Mouse (Mus musculus): Measurements from ENCODE around the gene Scarf1. TPM values are rescaled to one million over a fixed set of nuclear protein-coding genes. Genes with fewer than 3 reads are reported as not detected.

Gene Scarf1
- polyA plus RNA-seq, 2 experiments = 6.0 to 8.5 TPM

- ATAC-seq (ENCODE audit: low FRiP score, low read depth) (no peak), DNase-seq (ENCODE audit: low spot score) (no peak)
- Histone ChIP-seq H3K9ac (ENCODE audit: low read depth, low read length, severe bottlenecking) (no peak overlapping the region), H3K9me3 (ENCODE audit: control insufficient read depth, low read length) (no peaks in the 10 kb centered on the region), H3K36me3 (ENCODE audit: control insufficient read depth, insufficient read depth, low read length) (peaks cover 32% of the 10 kb centered on the region), H3K4me2 (replicated peaks; ENCODE audit: low read depth, low read length, severe bottlenecking) (no peak overlapping the region), H3K27me3 (ENCODE audit: control insufficient read depth, insufficient read depth, low read length) (no peaks in the 10 kb centered on the region), H3K4me1 (ENCODE audit: control insufficient read depth, insufficient read depth, low read length) (peaks cover 7% of the 10 kb centered on the region), H3K4me3 (replicated peaks; ENCODE audit: low read length) (no peak overlapping the region), H3K27ac (replicated peaks; ENCODE audit: low read depth, low read length) (no peak overlapping the region)
- TF ChIP-seq POLR2A (IDR thresholded peaks at IDR 0.05; ENCODE audit: borderline replicate concordance, extremely low read depth, insufficient read depth, insufficient read length) = no peak
- 74% methylated on average over 6 of the region's 6 CpGs for WGBS
These were observed 2.1 kb upstream of the Scarf1 start for GRCm38 (mm10) chr11:75511213-75511612.

- Histone ChIP-seq H3K9me3 (ENCODE audit: control insufficient read depth, low read length) (no peaks in the 10 kb centered on the region), H3K36me3 (ENCODE audit: control insufficient read depth, insufficient read depth, low read length) (peaks cover 23% of the 10 kb centered on the region), H3K4me1 (ENCODE audit: control insufficient read depth, insufficient read depth, low read length) (peaks cover 7% of the 10 kb centered on the region), H3K4me2 (replicated peaks; ENCODE audit: low read depth, low read length, severe bottlenecking) (no peak overlapping the region), H3K9ac (ENCODE audit: low read depth, low read length, severe bottlenecking) (no peak overlapping the region), H3K4me3 (replicated peaks; ENCODE audit: low read length) (no peak overlapping the region), H3K27ac (replicated peaks; ENCODE audit: low read depth, low read length) (no peak overlapping the region), H3K27me3 (ENCODE audit: control insufficient read depth, insufficient read depth, low read length) (no peaks in the 10 kb centered on the region)
- no peak for TF ChIP-seq POLR2A (IDR thresholded peaks at IDR 0.05; ENCODE audit: borderline replicate concordance, extremely low read depth, insufficient read depth, insufficient read length)
- 83% methylated on average over 9 of the region's 9 CpGs for WGBS
- ATAC-seq (ENCODE audit: low FRiP score, low read depth) = no peak
- DNase-seq (ENCODE audit: low spot score) = no peak
These were observed 880 bp upstream of the Scarf1 start for GRCm38 (mm10) chr11:75512301-75513018.

- Histone ChIP-seq H3K4me2 (replicated peaks; ENCODE audit: low read depth, low read length, severe bottlenecking) (no peak overlapping the region), H3K27ac (replicated peaks; ENCODE audit: low read depth, low read length) (no peak overlapping the region), H3K4me1 (ENCODE audit: control insufficient read depth, insufficient read depth, low read length) (no peaks in the 10 kb centered on the region), H3K27me3 (ENCODE audit: control insufficient read depth, insufficient read depth, low read length) (no peaks in the 10 kb centered on the region), H3K9ac (ENCODE audit: low read depth, low read length, severe bottlenecking) (no peak overlapping the region), H3K36me3 (ENCODE audit: control insufficient read depth, insufficient read depth, low read length) (no peaks in the 10 kb centered on the region), H3K4me3 (replicated peaks; ENCODE audit: low read length) (no peak overlapping the region), H3K9me3 (ENCODE audit: control insufficient read depth, low read length) (no peaks in the 10 kb centered on the region)
- WGBS = 89% methylated on average over 25 of the region's 25 CpGs
- ATAC-seq (ENCODE audit: low FRiP score, low read depth) = no peak
- no peak for TF ChIP-seq POLR2A (IDR thresholded peaks at IDR 0.05; ENCODE audit: borderline replicate concordance, extremely low read depth, insufficient read depth, insufficient read length)
- no peak for DNase-seq (ENCODE audit: low spot score)
These were observed 1.8 kb downstream of the Scarf1 start for GRCm38 (mm10) chr11:75515186-75515585.

- H3K27me3 ChIP-seq (ENCODE audit: control insufficient read depth, insufficient read depth, low read length) = no peaks in the 10 kb centered on the region
- no peak overlapping the region for H3K4me3 ChIP-seq (replicated peaks; ENCODE audit: low read length)
- DNase-seq (ENCODE audit: low spot score) = no peak
- no peaks in the 10 kb centered on the region for H3K36me3 ChIP-seq (ENCODE audit: control insufficient read depth, insufficient read depth, low read length)
- H3K9me3 ChIP-seq (ENCODE audit: control insufficient read depth, low read length) = no peaks in the 10 kb centered on the region
- no peak overlapping the region for H3K27ac ChIP-seq (replicated peaks; ENCODE audit: low read depth, low read length)
- no peaks in the 10 kb centered on the region for H3K4me1 ChIP-seq (ENCODE audit: control insufficient read depth, insufficient read depth, low read length)
- no peak overlapping the region for H3K4me2 ChIP-seq (replicated peaks; ENCODE audit: low read depth, low read length, severe bottlenecking)
- no peak for TF ChIP-seq POLR2A (IDR thresholded peaks at IDR 0.05; ENCODE audit: borderline replicate concordance, extremely low read depth, insufficient read depth, insufficient read length)
- no peak overlapping the region for H3K9ac ChIP-seq (ENCODE audit: low read depth, low read length, severe bottlenecking)
- no peak for ATAC-seq (ENCODE audit: low FRiP score, low read depth)
- WGBS = 69% methylated on average over 15 of the region's 15 CpGs
These were observed 6.7 kb downstream of the Scarf1 start for GRCm38 (mm10) chr11:75519834-75520633.

GRCm38 (mm10) chr11:75521609-75522008 lies 8.3 kb downstream of the Scarf1 start:
- Histone ChIP-seq H3K4me3 (replicated peaks; ENCODE audit: low read length) (no peak overlapping the region), H3K4me2 (replicated peaks; ENCODE audit: low read depth, low read length, severe bottlenecking) (no peak overlapping the region), H3K9ac (ENCODE audit: low read depth, low read length, severe bottlenecking) (no peak overlapping the region), H3K36me3 (ENCODE audit: control insufficient read depth, insufficient read depth, low read length) (no peaks in the 10 kb centered on the region), H3K9me3 (ENCODE audit: control insufficient read depth, low read length) (no peaks in the 10 kb centered on the region), H3K27me3 (ENCODE audit: control insufficient read depth, insufficient read depth, low read length) (no peaks in the 10 kb centered on the region), H3K27ac (replicated peaks; ENCODE audit: low read depth, low read length) (no peak overlapping the region), H3K4me1 (ENCODE audit: control insufficient read depth, insufficient read depth, low read length) (no peaks in the 10 kb centered on the region)
- TF ChIP-seq POLR2A (IDR thresholded peaks at IDR 0.05; ENCODE audit: borderline replicate concordance, extremely low read depth, insufficient read depth, insufficient read length) = no peak
- DNase-seq (ENCODE audit: low spot score) = no peak
- 80% methylated on average over 4 of the region's 4 CpGs for WGBS
- ATAC-seq (ENCODE audit: low FRiP score, low read depth) = no peak

All from limb, embryonic 14.5 days (tissue).